Mouse (Mus musculus) midbrain, postnatal 0 days (tissue): ENCODE results near the gene Med7. TPM values are rescaled to one million over a fixed set of nuclear protein-coding genes. Genes with fewer than 3 reads are reported as not detected.
A peak's percentile ranks its signal among the peaks of the same experiment; 100 is the strongest.

Source experiments
- ATAC-seq: fragments of 200-750 bp; cut with Nextera tagmentation; 2 replicates; pipeline ENCODE4 v1.8.0; 2017; ENCODE audit warnings: moderate number of reproducible peaks, mild to moderate bottlenecking, moderate TSS enrichment, moderate library complexity; ENCODE audit not compliant: low FRiP score
- DNase-seq: peaks from one replicate; pipeline ENCODE4 v3.0.0-alpha.2; 2015; ENCODE audit warnings: low spot score
- H3K27ac ChIP-seq: fragments of 300-500 bp; sonication (generic); 2 replicates; pipeline ENCODE4 v1.5.1; 2014; ENCODE audit warnings: low read depth, mild to moderate bottlenecking, low read length, mixed read lengths
- H3K27me3 ChIP-seq: fragments of 300-500 bp; sonication (generic); 2 replicates; pipeline ENCODE4 v1.6.1; 2014; ENCODE audit warnings: low read length, control low read depth, mixed read lengths; ENCODE audit not compliant: insufficient read depth
- H3K36me3 ChIP-seq: fragments of 300-500 bp; sonication (generic); 2 replicates; pipeline ENCODE4 v1.6.1; 2014; ENCODE audit warnings: low read length, control low read depth, mixed read lengths; ENCODE audit not compliant: insufficient read depth
- H3K4me1 ChIP-seq: fragments of 300-500 bp; sonication (generic); 2 replicates; pipeline ENCODE4 v1.6.1; 2014; ENCODE audit warnings: mild to moderate bottlenecking, control low read depth, antibody characterized with exemption, low read length, mixed read lengths; ENCODE audit not compliant: insufficient read depth
- H3K4me2 ChIP-seq: fragments of 300-500 bp; sonication (generic); 2 replicates; pipeline ENCODE4 v1.6.1; 2014; ENCODE audit warnings: low read depth, mild to moderate bottlenecking, low read length, mixed read lengths; ENCODE audit not compliant: poor library complexity, severe bottlenecking
- H3K4me3 ChIP-seq: fragments of 300-500 bp; sonication (generic); 2 replicates; pipeline ENCODE4 v1.5.1; 2014; ENCODE audit warnings: low read depth, mild to moderate bottlenecking, low read length, moderate library complexity
- H3K9ac ChIP-seq: fragments of 300-500 bp; sonication (generic); replicated peaks from 2 replicates; pipeline ENCODE4 v1.6.1; 2014; ENCODE audit warnings: mild to moderate bottlenecking, low read length, moderate library complexity, mixed read lengths; ENCODE audit not compliant: poor library complexity, severe bottlenecking
- H3K9me3 ChIP-seq: fragments of 300-500 bp; sonication (generic); 2 replicates; pipeline ENCODE4 v1.6.1; 2016; ENCODE audit warnings: low read length, control low read depth
- CTCF ChIP-seq: IDR thresholded peaks from 2 replicates; pipeline ENCODE4 v1.5.1; 2016; ENCODE audit warnings: antibody characterized with exemption, mild to moderate bottlenecking
- WGBS: fragments of 180-500 bp; shearing (Covaris S2); extraction: QIAGEN DNeasy Blood & Tissue Kit; methylation state at CpG from one replicate; pipeline ENCODE4 v1.1.7; 2014; 5-methylcytosine and 5-hydroxymethylcytosine counted together
- polyA plus RNA-seq: library from polyadenylated mRNA; unstranded; fragments of >200 nt; fragmentation: Nextera tagmentation; extraction: Ambion mirVana; gene quantifications from 2 replicates; pipeline ENCODE4 v1.2.1, GENCODE M21; 2015
- total RNA-seq: library from RNA; depleted of rRNA; stranded (reverse); fragments of >200 nt; gene quantifications from 2 replicates; pipeline ENCODE4 v1.2.3, GENCODE M21; 2014

Med7 gene
- total and polyA plus RNA-seq, 2 experiments from 2014 or later = 20.1 to 53.8 TPM

DNA sequence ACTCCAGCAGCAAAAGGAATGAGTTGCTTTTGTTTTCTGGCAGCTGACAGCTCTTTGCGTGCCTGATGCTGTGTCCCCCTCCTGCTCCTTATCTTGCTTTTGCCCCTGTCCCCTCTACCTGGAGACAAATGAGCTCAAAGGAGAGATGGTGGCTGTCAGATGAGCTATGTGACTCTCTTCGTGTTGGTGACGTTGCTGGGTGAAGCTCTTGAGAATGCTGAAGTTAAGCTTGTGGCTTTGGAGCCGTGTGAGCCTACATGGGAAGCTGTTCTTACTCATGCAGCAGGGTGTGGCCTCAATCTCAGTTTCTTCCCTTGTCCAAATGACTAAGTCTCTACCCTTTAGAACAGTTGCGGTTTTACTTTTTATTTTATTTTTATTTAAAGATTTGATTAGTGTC lies 25.2 kb downstream of the Med7 start:
- no peak for TF ChIP-seq CTCF
- H3K27me3 ChIP-seq = no peaks in the 10 kb centered on the region
- H3K9ac ChIP-seq = no peak overlapping the region
- ATAC-seq (no peak), DNase-seq (no peak)
- no peak overlapping the region for H3K27ac ChIP-seq
- H3K4me2 ChIP-seq = no peak overlapping the region
- H3K4me3 ChIP-seq = no peak overlapping the region
- H3K4me1 ChIP-seq = no peaks in the 10 kb centered on the region
- H3K9me3 ChIP-seq = no peaks in the 10 kb centered on the region
- H3K36me3 ChIP-seq = no peaks in the 10 kb centered on the region
- whole genome bisulfite sequencing = 73% methylated on average over 5 of the region's 5 CpGs

DNA sequence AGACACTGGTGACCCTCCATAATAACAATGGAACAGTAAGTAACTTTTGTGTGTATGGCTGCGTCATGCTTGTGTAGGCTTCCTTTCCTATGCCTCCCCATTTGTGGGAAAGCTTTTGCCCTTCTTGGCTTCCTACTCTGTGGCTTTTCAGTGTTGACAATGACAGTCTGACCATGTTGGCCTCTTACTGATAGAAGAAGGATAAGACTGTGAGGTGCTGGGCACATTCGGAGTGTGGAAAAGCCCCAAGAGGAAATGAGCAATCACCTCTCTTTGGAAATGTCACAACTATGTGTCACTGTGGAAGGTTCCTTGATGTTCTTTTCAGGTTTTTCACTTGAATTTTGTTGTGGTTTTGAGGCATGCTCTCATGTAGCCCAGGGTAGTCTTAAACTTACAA lies 30.2 kb downstream of the Med7 start:
- Histone ChIP-seq H3K9ac (no peak overlapping the region), H3K27me3 (no peaks in the 10 kb centered on the region), H3K36me3 (no peaks in the 10 kb centered on the region), H3K4me2 (no peak overlapping the region), H3K4me1 (no peaks in the 10 kb centered on the region), H3K4me3 (no peak overlapping the region), H3K27ac (no peak overlapping the region), H3K9me3 (no peaks in the 10 kb centered on the region)
- WGBS = 86% methylated on average over 2 of the region's 2 CpGs
- DNase-seq = no peak
- no peak for TF ChIP-seq CTCF
- ATAC-seq = no peak

DNA sequence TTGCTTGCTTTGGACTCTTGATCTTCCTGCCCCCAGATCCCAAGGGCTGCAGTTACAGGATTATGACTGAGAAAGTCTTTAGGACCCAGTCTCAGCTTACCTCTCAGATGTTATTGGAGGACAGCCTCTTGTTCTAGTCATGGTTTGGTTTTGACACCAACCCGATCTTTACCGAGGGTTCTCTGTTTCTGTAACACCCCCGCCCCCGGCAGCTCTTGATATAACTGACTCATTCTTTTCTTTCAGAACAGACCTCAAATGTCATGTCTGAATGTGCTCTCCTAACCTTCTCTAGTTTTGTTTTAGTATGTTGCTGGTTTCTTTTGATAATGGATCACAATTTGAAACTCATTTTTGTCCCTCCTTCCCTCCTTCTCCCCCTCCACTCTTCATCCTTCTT lies 37.5 kb downstream of the Med7 start:
- DNase-seq (no peak), ATAC-seq (no peak)
- Histone ChIP-seq H3K9me3 (0 out of 2 replicates have a peak, but pooled peaks cover 6% of the 10 kb centered on the region), H3K4me2 (no peak overlapping the region), H3K27me3 (no peaks in the 10 kb centered on the region), H3K4me1 (no peaks in the 10 kb centered on the region), H3K36me3 (no peaks in the 10 kb centered on the region), H3K9ac (no peak overlapping the region), H3K4me3 (no peak overlapping the region), H3K27ac (no peak overlapping the region)
- TF ChIP-seq CTCF = no peak
- WGBS = 96% methylated on average over 4 of the region's 4 CpGs

DNA sequence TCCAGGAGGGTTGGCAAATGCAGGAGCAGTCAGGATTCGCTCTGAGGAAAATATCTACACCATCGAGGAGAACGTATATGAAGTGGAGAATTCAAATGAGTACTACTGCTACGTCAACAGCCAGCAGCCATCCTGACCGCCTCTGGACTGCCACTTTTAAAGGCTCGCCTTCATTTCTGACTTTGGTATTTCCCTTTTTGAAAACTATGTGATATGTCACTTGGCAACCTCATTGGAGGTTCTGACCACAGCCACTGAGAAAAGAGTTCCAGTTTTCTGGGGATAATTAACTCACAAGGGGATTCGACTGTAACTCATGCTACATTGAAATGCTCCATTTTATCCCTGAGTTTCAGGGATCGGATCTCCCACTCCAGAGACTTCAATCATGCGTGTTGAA lies 42.6 kb downstream of the Med7 start:
- no peak overlapping the region for H3K4me2 ChIP-seq
- H3K27me3 ChIP-seq = no peaks in the 10 kb centered on the region
- no peak for TF ChIP-seq CTCF
- WGBS = 82% methylated on average over 9 of the region's 9 CpGs
- H3K9ac ChIP-seq = no peak overlapping the region
- no peak overlapping the region for H3K4me3 ChIP-seq
- DNase-seq (no peak), ATAC-seq (no peak)
- no peaks in the 10 kb centered on the region for H3K4me1 ChIP-seq
- no peak overlapping the region for H3K27ac ChIP-seq
- no peaks in the 10 kb centered on the region for H3K36me3 ChIP-seq
- 0 out of 2 replicates have a peak, but pooled peaks cover 6% of the 10 kb centered on the region for H3K9me3 ChIP-seq

DNA sequence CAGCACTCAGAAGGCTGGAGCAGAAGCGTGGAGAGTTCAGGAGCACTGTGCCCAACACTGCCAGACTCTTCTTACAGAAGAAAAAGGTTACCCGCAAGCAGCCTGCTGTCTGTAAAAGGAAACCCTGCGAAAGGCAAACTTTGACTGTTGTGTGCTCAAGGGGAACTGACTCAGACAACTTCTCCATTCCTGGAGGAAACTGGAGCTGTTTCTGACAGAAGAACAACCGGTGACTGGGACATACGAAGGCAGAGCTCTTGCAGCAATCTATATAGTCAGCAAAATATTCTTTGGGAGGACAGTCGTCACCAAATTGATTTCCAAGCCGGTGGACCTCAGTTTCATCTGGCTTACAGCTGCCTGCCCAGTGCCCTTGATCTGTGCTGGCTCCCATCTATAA lies 43.8 kb downstream of the Med7 start:
- no peak for TF ChIP-seq CTCF
- Histone ChIP-seq H3K4me3 (no peak overlapping the region), H3K9me3 (no peaks in the 10 kb centered on the region), H3K9ac (no peak overlapping the region), H3K36me3 (no peaks in the 10 kb centered on the region), H3K27me3 (no peaks in the 10 kb centered on the region), H3K27ac (no peak overlapping the region), H3K4me2 (no peak overlapping the region), H3K4me1 (no peaks in the 10 kb centered on the region)
- ATAC-seq (no peak), DNase-seq (no peak)
- 87% methylated on average over 7 of the region's 7 CpGs for whole genome bisulfite sequencing

- no peaks in the 10 kb centered on the region for H3K9me3 ChIP-seq
- ATAC-seq = no peak
- no peaks in the 10 kb centered on the region for H3K27me3 ChIP-seq
- H3K9ac ChIP-seq = no peak overlapping the region
- no peaks in the 10 kb centered on the region for H3K36me3 ChIP-seq
- 4% methylated on average over 1 of the region's 1 CpGs for WGBS
- no peak overlapping the region for H3K4me2 ChIP-seq
- no peak overlapping the region for H3K27ac ChIP-seq
- DNase-seq = peak; percentile 5
- no peaks in the 10 kb centered on the region for H3K4me1 ChIP-seq
- peak; percentile 24; the same call in 1 of the 2 replicates for TF ChIP-seq CTCF
- no peak overlapping the region for H3K4me3 ChIP-seq
These were observed 51.5 kb downstream of the Med7 start for GRCm38 (mm10) chr11:46488231-46488630.
